Mouse (Mus musculus) gastrocnemius, adult 18-20 months (tissue): Measurements from ENCODE around the gene Pgam2. TPM values are rescaled to one million over a fixed set of nuclear protein-coding genes. Genes with fewer than 3 reads are reported as not detected.
"Not testable (repeated sequence)": the region's sequence is repeated elsewhere in the genome, so short reads cannot be mapped to it uniquely, and the experiment has no call there.

Experiments used
- DNase-seq: peaks from one replicate; pipeline ENCODE4 v3.0.0; 2021; ENCODE audit warnings: low spot score
- total RNA-seq, 2 experiments: library from RNA; stranded (reverse); gene quantifications; 2 replicates each; pipeline ENCODE4 v1.2.3; 2021

The Pgam2 gene
- total RNA-seq, 2 experiments from 2014 or later, result 2,496 to 2,633 TPM

- not testable (repeated sequence) for DNase-seq
Observed at GRCm38 (mm10) chr11:5809487-5809886, 6.0 kb upstream of the Pgam2 start.

GRCm38 (mm10) chr11:5807956-5808355 is 4.4 kb upstream of the Pgam2 start:
- DNase-seq, result no peak

- DNase-seq, result no peak
Observed at GRCm38 (mm10) chr11:5805711-5806110, 2.2 kb upstream of the Pgam2 start.

- DNase-seq, result no peak
Observed at GRCm38 (mm10) chr11:5804174-5804573, 641 bp upstream of the Pgam2 start.

GRCm38 (mm10) chr11:5802457-5803217 is 896 bp downstream of the Pgam2 start:
- no peak for DNase-seq

GRCm38 (mm10) chr11:5802005-5802404 is 1.5 kb downstream of the Pgam2 start:
- peak; percentile 89 for DNase-seq

- DNase-seq, result no peak
Observed at GRCm38 (mm10) chr11:5801511-5801910, 2.0 kb downstream of the Pgam2 start.

- peak; percentile 51 for DNase-seq
Observed at GRCm38 (mm10) chr11:5799621-5800490, 3.7 kb downstream of the Pgam2 start.

- DNase-seq, result no peak
Observed at GRCm38 (mm10) chr11:5797928-5798327, 5.6 kb downstream of the Pgam2 start.

GRCm38 (mm10) chr11:5797371-5797770 is 6.2 kb downstream of the Pgam2 start:
- DNase-seq, result no peak

GRCm38 (mm10) chr11:5796939-5797338 is 6.6 kb downstream of the Pgam2 start:
- no peak for DNase-seq

- DNase-seq, result no peak
Observed at GRCm38 (mm10) chr11:5795706-5796105, 7.8 kb downstream of the Pgam2 start.

GRCm38 (mm10) chr11:5795290-5795689 is 8.2 kb downstream of the Pgam2 start:
- DNase-seq, result no peak

GRCm38 (mm10) chr11:5790431-5790830 is 13.1 kb downstream of the Pgam2 start:
- DNase-seq, result no peak

GRCm38 (mm10) chr11:5789754-5790333 is 13.7 kb downstream of the Pgam2 start:
- no peak for DNase-seq

GRCm38 (mm10) chr11:5789071-5789753 is 14.3 kb downstream of the Pgam2 start:
- DNase-seq, result no peak

GRCm38 (mm10) chr11:5788056-5789014 is 15.2 kb downstream of the Pgam2 start, which contains the start of gene Dbnl:
TSS of gene Dbnl (plus strand) at chr11:5788488.
- DNase-seq, result peak; percentile 95

- no peak for DNase-seq
Observed at GRCm38 (mm10) chr11:5787671-5788055, 15.9 kb downstream of the Pgam2 start.

- DNase-seq, result no peak
Observed at GRCm38 (mm10) chr11:5785732-5786131, 17.8 kb downstream of the Pgam2 start.

- no peak for DNase-seq
Observed at GRCm38 (mm10) chr11:5782199-5782944, 21.2 kb downstream of the Pgam2 start.
